Mouse (Mus musculus) heart, postnatal 10 days (tissue): ENCODE data around the gene Bcam. TPM values are rescaled to one million over a fixed set of nuclear protein-coding genes. Genes with fewer than 3 reads are reported as not detected.

Experiments
- DNase-seq, 2 experiments: peaks; one replicate each; pipeline ENCODE4 v3.0.0; 2021
- intact Hi-C: fragments of 180-260 bp; cut with DNase I; formaldehyde crosslinking; loops from one replicate; pipeline ENCODE4 v1.15.1; 2025
- total RNA-seq, 2 experiments: library from RNA; stranded (reverse); gene quantifications; 2 replicates each; pipeline ENCODE4 v1.2.3; 2021

Gene Bcam
- total RNA-seq, 2 experiments from 2014 or later = 299 to 317 TPM

- intact Hi-C loops = loop anchor here (1.0 to 10.0 kb wide), 3 partner anchors 40 to 165 kb away; partner anchors contain the start of genes Igsf23 and Nectin2
- peak; percentile 93 to 98 for DNase-seq
Observed at GRCm38 (mm10) chr7:19789904-19790347, 19.1 kb upstream of the Bcam start.

- intact Hi-C loops = no loop called here
- DNase-seq = no peak
Observed at GRCm38 (mm10) chr7:19785874-19786458, 15.2 kb upstream of the Bcam start.

- no peak for DNase-seq
- intact Hi-C loops = no loop called here
Observed at GRCm38 (mm10) chr7:19784764-19785535, 14.1 kb upstream of the Bcam start.

GRCm38 (mm10) chr7:19783630-19784029 is 12.8 kb upstream of the Bcam start:
- intact Hi-C loops = no loop called here
- peak; percentile 70 to 81 for DNase-seq

GRCm38 (mm10) chr7:19782645-19783044 is 11.8 kb upstream of the Bcam start:
- intact Hi-C loops = no loop called here
- peak; percentile 54 to 74 for DNase-seq

GRCm38 (mm10) chr7:19781741-19782140 is 10.9 kb upstream of the Bcam start:
- intact Hi-C loops = no loop called here

GRCm38 (mm10) chr7:19779903-19780302 is 9.1 kb upstream of the Bcam start:
- intact Hi-C loops = no loop called here
- no peak for DNase-seq

More at GRCm38 (mm10) chr7:19781741-19782140, 10.9 kb upstream of the Bcam start:
- no peak for DNase-seq

- intact Hi-C loops = no loop called here
- DNase-seq = no peak
Observed at GRCm38 (mm10) chr7:19778645-19779044, 7.8 kb upstream of the Bcam start.

- intact Hi-C loops = no loop called here
- peak; percentile 74 to 84 for DNase-seq
Observed at GRCm38 (mm10) chr7:19777049-19777723, 6.4 kb upstream of the Bcam start.

- DNase-seq = no peak
- intact Hi-C loops = no loop called here
Observed at GRCm38 (mm10) chr7:19771682-19772081, 866 bp upstream of the Bcam start.

- DNase-seq = peak; percentile 93
- intact Hi-C loops = no loop called here
Observed at GRCm38 (mm10) chr7:19770375-19770754, 451 bp downstream of the Bcam start.

- intact Hi-C loops = loop anchor here (2.0 kb wide), 1 partner anchor 17 kb away; no protein-coding TSS in a partner anchor
- DNase-seq = peak in 1 of 2 experiments; percentile 52
Observed at GRCm38 (mm10) chr7:19769434-19770374, 1.1 kb downstream of the Bcam start.

- DNase-seq = no peak
- intact Hi-C loops = loop anchor here (2.0 kb wide), 1 partner anchor 16 kb away; no protein-coding TSS in a partner anchor
Observed at GRCm38 (mm10) chr7:19769001-19769400, 1.8 kb downstream of the Bcam start.

GRCm38 (mm10) chr7:19768251-19768650 is 2.6 kb downstream of the Bcam start:
- intact Hi-C loops = loop anchor here (2.0 kb wide), 1 partner anchor 15 kb away; no protein-coding TSS in a partner anchor
- DNase-seq = peak in 1 of 2 experiments; percentile 39

- no peak for DNase-seq
- intact Hi-C loops = no loop called here
Observed at GRCm38 (mm10) chr7:19764581-19764980, 6.2 kb downstream of the Bcam start.

- peak in 1 of 2 experiments; percentile 41 for DNase-seq
- intact Hi-C loops = no loop called here
Observed at GRCm38 (mm10) chr7:19763829-19764477, 6.9 kb downstream of the Bcam start.

- DNase-seq = no peak
- intact Hi-C loops = no loop called here
Observed at GRCm38 (mm10) chr7:19762283-19762682, 8.5 kb downstream of the Bcam start.

- DNase-seq = peak in 1 of 2 experiments; percentile 43
- intact Hi-C loops = no loop called here
Observed at GRCm38 (mm10) chr7:19760021-19760420, 10.8 kb downstream of the Bcam start.

GRCm38 (mm10) chr7:19758623-19759022 is 12.2 kb downstream of the Bcam start:
- DNase-seq = no peak
- intact Hi-C loops = no loop called here
